Mouse (Mus musculus) cerebellum, postnatal 4 days (tissue): ENCODE results near the gene Babam1.

Source experiments
- DNase-seq, 2 experiments: peaks; one replicate each; pipeline ENCODE4 v3.0.0; 2022; ENCODE audit warnings: low spot score in 2 of 2, mixed read lengths in 1 of 2

Gene Babam1

DNA sequence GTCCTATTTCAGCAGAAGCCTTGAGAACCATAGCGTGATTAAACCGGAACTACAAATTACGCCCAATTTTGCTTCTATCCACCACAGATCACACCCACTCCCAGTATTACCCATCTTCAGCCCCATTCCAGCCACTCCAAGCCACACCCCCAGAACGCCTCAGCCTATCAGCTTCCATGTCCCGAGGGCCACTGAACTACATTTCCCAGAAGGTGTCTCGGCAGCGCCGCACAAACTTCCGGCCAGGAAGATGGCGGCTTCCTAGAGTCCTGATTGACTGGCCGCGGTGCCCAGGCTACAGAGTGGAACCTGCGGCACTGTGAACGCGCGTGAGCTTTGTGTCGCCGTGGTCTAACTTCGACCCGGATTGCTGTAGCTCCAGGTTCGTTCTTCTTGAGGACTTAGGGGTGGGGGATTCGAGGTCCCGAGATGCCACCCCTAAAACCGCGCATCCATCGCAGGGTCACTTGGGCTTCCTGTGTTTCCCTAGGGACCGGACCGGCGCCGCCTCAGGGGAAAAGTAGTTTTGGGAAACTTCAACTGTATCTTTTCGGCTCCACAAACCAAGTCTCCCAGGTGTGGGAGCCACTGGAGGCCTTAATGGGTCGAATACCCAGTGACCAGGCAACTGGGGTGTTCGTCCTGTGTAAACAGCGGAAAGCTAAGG lies at the start of gene Babam1:
Gene Babam1, plus strand, starts transcription at position 223 of the 667 bp plus-strand sequence.
- peak; percentile 74 to 87 for DNase-seq

- no peak for DNase-seq
These were observed 45.5 kb upstream of the Babam1 start for GRCm38 (mm10) chr8:71351117-71351516.

- no peak for DNase-seq
These were observed 45.1 kb upstream of the Babam1 start for GRCm38 (mm10) chr8:71351520-71351919.

- DNase-seq: no peak
These were observed 38.6 kb upstream of the Babam1 start for GRCm38 (mm10) chr8:71358026-71358425.

DNA sequence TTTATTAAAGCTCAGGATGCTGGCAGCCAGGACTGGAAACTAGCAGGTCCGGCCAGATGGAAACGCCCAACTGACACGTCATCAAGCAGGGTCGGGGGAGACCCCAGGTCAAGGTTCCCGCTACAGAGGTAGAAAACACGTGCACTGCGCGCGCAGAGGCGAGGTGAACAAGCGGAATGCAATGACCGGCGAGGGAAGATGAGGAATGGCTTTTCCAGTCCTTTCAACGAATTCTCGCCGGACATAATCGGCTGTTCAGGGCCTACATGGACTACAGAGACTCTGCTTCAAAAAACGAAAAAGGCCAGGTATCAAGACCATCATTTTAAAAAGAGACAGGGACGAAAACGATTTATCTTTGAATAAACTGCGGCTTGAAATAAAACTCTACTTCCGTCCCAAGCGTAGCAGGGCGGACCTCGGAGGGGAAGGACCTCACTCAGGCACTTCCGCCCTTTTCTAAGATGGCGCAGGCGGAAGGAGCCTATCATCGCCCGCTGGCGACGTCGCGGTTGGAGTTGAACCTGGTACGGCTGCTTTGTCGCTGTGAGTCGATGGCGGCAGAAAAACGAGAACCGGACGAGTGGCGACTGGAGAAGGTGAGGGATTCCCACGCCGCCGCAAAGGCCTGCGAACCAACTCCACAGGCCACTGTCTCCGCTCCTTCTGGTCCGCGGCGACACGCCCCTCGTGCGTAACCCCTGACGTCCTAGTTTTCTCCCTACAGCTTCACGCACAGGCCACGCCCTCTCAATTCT lies 29.7 kb upstream of the Babam1 start, which contains the start of gene Use1:
Gene Use1, plus strand, starts transcription at position 78 of the 758 bp plus-strand sequence.
- peak in 1 of 2 experiments; percentile 84 for DNase-seq

DNA sequence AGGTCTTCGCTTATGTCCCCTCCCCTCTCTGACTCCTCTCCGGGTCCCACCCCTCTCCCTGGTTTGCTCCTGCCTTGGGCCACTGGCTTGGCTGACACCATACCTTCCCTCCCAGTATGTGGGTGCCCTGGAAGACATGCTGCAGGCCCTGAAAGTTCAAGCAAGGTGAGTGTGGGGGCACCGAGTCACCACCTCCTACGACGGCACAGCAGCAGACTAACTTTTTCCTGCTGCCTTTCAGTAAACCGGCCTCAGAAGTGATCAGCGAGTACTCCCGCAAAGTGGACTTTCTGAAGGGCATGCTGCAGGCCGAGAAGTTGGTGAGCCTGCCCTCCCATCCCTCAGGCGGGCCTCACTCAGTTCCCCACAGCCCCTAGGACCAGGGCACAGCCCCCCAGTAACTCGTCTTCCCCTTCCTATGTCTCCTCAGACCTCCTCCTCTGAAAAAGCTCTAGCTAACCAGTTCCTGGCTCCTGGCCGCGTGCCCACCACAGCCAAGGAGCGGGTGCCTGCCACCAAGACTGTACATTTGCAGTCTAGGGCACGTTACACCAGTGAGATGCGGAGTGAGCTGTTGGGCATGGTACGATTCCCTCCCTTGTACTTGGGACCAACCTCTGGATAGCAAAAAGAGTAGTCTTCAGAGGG lies 29.0 kb upstream of the Babam1 start:
- no peak for DNase-seq

GRCm38 (mm10) chr8:71368366-71368765 lies 28.3 kb upstream of the Babam1 start:
- no peak for DNase-seq

- DNase-seq: no peak
These were observed 27.5 kb upstream of the Babam1 start for GRCm38 (mm10) chr8:71369040-71369718.

DNA sequence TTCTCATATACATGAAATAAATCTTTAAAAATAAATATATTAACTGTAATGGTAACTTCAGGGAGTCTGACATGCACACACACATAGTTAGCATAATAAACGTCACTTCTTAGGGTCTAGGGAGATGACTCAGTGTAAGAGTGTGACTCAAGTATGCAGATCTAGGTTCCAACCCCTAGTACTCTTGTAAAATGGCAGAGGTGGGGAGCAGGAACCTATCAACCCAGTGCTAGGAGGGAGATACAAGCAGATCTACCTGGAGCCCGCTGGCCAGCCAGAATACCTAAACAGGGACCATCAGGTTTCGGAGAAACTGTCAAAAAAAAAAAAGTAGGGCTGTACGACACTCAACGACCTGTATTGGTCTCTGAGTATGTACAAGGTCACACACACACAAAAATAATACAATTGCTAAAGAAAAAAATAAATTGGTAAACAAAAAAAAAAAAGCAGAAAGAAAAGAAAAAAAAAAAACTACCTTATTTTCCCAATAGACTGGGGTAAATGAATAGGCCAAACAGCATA lies 25.9 kb upstream of the Babam1 start:
- DNase-seq: no peak

DNA sequence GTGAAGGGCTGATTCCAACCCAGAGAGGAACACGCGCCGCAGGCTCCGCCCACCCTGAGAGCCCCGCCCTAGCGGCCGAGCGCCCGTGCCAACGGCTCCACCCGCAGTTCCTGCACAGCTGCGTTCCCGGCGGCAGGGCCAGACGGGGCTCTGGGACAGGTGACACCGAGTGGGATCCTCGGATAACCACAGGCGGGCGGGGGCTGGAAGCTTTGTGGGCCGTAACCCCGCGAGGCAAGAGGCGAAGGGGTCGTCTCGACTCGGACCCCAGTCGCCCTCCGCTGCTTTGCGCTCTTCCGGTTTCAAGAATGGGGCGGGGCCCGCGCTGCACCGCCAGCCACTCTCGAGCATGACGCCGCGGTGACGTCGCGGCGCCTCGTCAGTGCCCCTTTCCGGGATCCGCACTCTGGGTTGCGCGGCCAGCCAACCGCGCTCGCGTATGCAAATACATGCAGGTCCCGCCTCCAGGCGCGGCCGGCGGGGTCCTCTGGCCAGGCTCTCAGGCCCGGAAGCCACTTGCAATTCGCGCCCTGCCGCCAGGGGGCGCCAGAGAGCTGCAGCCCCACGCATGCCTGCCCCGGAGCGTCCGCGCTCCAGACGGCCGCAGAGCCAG lies 25.3 kb upstream of the Babam1 start, which contains the start of gene Ocel1:
Gene Ocel1, plus strand, starts transcription at position 63 of the 613 bp plus-strand sequence.
- DNase-seq: peak; percentile 91 to 96

DNA sequence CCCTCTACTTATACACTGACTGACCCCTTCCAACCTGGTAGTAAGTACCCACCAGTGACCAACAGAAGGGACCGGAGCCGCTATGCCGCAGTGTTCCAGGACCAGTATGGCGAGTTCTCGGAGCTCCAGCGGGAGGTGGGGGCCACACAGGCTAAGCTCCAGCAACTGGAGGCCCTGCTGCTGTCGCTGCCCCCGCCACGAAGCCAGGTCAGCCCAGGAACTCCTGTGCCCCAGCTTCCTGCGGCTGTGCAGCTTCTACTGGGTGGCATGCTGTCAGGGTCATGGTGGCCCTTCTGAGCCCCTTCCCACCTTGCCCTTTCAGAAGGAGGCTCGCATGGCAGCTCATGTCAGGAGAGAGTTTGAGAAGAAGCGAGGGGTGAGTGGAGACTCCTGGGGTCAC lies 24.2 kb upstream of the Babam1 start:
- DNase-seq: no peak

GRCm38 (mm10) chr8:71373000-71373399 lies 23.7 kb upstream of the Babam1 start:
- no peak for DNase-seq

- DNase-seq: no peak
These were observed 21.9 kb upstream of the Babam1 start for GRCm38 (mm10) chr8:71374616-71375206.

DNA sequence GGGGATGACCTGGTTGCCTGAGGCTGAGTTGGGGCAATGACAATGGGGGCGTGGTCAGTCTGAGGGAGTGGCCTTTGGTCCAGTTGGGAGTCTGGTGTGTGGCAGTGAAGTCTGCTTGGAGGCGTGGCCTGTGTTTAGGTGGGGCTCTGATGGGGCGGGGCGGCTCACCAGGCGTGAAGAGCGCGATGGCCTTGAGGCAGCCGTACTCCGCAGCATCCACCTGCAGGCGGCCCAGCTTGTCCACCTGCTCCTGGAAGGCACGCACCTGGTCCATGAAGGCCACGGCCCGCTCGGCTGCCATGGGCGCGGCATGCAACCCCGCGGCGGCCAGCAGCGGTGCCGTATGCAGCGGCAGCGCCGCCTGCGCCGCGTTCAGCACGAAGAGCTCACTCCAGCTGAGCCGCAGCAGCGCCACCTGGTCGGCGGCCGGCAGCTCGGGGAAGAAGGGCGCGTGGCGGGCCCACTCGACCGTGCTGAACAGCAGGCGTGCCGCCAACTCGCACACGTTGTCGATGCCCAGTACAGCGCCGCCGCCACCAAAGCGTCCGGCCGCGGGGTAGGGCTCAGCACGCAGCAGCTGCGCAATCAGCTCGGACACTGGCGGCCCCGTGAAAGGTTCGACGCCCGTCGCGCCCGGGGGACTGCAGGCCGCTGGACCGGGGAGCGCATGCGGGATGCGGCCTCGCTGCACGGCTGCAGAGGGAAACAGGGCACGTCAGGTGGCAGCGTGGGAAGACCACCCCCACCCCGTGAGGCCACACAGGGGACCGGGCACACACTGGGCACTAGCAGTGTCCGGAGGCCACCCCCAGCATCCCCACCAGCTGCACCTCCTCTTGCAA lies 20.9 kb upstream of the Babam1 start:
- DNase-seq: peak in 1 of 2 experiments; percentile 61

- DNase-seq: no peak
These were observed 20.1 kb upstream of the Babam1 start for GRCm38 (mm10) chr8:71376423-71377030.

DNA sequence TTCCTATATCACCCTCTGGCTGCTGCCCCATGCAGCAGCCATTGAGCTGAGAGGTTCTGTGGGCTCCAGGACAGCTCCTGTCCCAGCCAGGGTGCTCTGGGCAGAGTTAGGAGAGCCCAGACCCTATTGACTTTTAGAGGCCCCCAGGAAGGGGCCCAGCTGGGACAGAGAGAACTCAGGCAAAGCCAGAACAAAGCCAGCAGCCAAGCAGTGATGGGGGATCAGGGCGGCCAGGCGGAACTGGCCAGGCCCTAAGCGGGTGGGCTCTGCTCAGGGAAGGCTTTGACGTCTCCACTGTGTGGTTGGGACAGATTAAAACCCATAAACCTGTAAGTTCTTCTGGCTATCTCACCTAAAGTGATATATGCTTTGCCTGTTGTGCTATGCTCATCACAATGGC lies 17.7 kb upstream of the Babam1 start:
- DNase-seq: no peak

DNA sequence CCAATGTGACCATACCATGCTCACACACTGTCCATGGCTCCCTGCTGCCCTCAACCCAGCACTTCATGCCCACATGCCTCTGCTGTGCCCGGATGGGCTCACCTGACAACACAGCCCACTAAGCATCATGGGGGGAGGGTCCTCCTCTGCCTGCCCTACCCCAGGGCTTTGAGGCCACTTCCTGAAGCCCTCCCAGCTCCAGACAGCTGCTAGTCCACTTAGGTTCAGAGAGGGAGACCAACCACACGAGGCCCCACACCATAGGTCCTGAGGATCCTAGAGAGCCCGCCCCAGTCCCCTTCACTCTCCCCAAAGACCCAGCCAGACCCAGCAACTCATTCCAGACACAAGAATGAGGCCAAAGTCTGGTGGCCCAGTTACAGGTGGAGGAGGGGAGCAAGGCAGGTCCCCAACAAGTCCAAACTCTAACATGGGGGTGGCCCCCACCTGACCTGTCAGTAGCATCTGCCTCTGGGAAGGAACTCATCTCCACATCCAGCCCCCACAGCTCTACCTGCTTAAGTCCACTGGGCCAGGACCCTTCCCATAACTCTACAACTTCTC lies 17.1 kb upstream of the Babam1 start:
- DNase-seq: no peak

GRCm38 (mm10) chr8:71380178-71381171 lies 16.2 kb upstream of the Babam1 start:
- no peak for DNase-seq
